Mouse (Mus musculus) erythroid progenitor cell, adult 5-6 weeks (primary cell): ENCODE measurements around the gene Ncapg. TPM values are rescaled to one million over a fixed set of nuclear protein-coding genes. Genes with fewer than 3 reads are reported as not detected.
A peak's percentile ranks its signal among the peaks of the same experiment; 100 is the strongest.
"Not testable (repeated sequence)": the region's sequence is repeated elsewhere in the genome, so short reads cannot be mapped to it uniquely, and the experiment has no call there.

ENCODE experiments used
- ATAC-seq: replicated peaks from 2 replicates; pipeline ENCODE4 v1.8.0; 2016; ENCODE audit warnings: moderate number of reproducible peaks, mild to moderate bottlenecking, moderate TSS enrichment, inconsistent platforms; ENCODE audit not compliant: poor library complexity, low FRiP score, severe bottlenecking
- total RNA-seq, 2 experiments: library from RNA; stranded (forward) in 1 of 2; stranded (reverse) in 1 of 2; fragments of 150-400 nt in 1 of 2; fragments of 186-747, 209-891 nt in 1 of 2; gene quantifications; 2 replicates each; pipeline versions ENCODE4 v1.2.3 to v1.2.4; 2015 to 2017; ENCODE audit warnings: low replicate concordance in 2 of 2

Gene Ncapg
- 382 and 401 TPM in 2 replicates for total RNA-seq (2015; ENCODE audit: low replicate concordance)
- total RNA-seq (2017; ENCODE audit: low replicate concordance): 362 and 411 TPM in 2 replicates

GRCm38 (mm10) chr5:45669598-45670279 lies at the start of gene Ncapg:
Gene Ncapg, plus strand, starts transcription at chr5:45669919.
- ATAC-seq: peak; percentile 97

GRCm38 (mm10) chr5:45621511-45621910 lies 48.2 kb upstream of the Ncapg start:
- ATAC-seq: no peak

DNA sequence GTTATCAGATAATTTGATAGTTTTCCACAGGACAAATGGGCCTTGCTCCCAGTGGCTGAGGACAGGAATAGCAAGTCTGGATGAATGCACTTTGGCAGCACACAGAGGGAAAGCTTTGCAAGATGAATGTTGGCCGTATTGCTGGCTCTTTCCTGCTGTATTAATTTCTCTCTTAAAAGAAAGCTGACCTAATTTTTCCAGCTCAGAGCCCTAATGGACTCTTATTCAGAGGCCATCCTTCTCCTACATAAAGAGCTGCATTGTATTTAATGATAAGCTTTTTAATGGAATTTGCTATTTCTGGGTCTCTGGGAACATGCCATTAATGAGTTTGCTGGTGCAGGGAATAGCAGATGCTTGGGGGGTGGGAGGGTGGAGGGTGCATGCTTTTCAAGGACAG lies 41.9 kb upstream of the Ncapg start:
- no peak for ATAC-seq

- no peak for ATAC-seq
Measured at GRCm38 (mm10) chr5:45629470-45629869, 40.2 kb upstream of the Ncapg start.

GRCm38 (mm10) chr5:45638378-45638777 lies 31.3 kb upstream of the Ncapg start:
- no peak for ATAC-seq

- no peak for ATAC-seq
Measured at GRCm38 (mm10) chr5:45638806-45639714, 30.7 kb upstream of the Ncapg start, which contains the start of gene Fam184b. Gene Fam184b, minus strand, starts transcription at chr5:45639614.

DNA sequence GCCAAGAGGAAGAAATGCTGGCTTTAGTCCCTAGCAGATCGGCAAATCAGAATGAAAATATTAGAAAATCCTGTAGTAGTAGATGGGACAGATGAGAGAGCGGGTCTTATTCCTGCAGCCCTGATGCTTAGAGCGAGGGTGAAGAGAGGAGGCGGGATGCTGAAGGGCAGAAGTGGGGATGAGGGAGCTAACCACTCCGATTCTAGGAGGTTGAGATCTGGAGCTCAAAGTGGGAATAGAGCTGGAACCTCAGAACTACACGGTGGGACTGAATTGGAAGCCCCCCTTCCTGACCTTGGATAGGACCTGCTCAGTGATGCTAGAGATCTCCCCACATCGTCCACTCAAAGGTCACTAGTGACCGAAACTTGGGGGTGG lies 30.0 kb upstream of the Ncapg start:
- ATAC-seq: no peak

DNA sequence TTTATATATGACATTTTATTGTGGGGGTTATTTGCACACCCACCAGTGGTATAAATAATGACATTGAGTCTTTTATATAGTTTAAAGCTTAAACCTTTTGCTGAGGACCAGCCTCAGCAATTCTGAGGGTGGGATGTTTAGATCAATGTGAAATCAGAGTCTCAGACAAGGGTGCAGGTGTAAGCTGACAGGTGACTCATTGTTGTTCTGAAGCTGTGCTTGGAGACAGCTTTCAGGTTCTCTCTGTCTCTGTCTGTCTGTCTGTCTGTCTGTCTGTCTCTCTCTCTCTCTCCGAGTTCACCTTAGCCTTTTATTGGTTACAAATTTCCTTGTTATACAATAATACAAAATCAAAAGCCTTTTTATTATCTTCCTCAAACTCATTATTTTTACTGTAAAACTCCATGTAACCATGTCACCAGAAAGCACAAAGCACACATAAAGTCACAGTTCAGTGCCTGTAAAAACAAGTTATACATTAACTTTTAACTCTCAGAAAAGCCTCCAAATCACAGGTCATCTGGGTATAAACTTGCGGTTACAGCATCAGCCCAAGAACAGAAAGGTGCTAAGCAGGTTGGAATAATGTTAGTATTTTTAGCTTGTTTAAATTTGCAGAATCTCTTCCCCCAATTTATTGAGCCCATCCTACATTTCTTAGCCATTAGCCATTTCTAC lies 18.6 kb upstream of the Ncapg start:
- ATAC-seq: no peak

- not testable (repeated sequence) for ATAC-seq
Measured at GRCm38 (mm10) chr5:45658406-45658805, 11.3 kb upstream of the Ncapg start.

GRCm38 (mm10) chr5:45668324-45668723 lies 1.4 kb upstream of the Ncapg start:
- no peak for ATAC-seq

DNA sequence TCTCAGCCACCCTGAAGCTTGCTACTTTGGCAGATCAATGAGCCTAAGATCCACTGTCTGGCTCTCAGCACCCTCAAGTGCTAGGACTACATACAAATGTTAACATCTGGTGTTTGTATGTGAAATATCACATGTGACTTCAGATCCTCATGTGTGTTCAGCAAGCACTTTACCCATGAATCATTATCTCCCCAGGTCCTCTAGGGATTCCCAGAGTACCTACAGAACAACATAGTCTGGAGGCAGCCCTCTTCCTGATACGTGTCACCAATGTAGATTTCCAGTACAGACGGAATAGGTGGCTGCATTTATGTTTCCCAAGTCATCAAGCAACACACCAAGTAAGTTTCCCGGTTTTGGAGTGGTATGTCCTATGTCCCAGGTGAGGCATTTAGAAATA lies 888 bp upstream of the Ncapg start:
- ATAC-seq: peak; percentile 37

DNA sequence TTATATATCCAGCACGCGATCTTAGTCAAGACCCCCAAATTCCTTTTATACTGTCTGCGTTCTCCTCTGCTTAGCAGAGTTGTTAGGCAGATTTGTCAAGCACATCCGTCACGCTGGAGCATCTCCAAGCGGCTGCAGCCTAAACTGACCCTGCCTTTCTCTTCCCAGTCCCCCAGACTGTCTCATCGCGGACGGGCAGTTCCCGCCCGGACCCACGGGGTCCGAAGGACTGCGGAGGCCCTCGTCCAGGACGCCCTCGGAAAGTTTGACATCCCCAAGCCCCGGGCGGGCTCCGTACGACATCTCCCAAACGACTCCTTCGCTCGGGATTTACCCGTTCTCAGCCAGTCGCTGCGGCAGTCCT lies 503 bp upstream of the Ncapg start:
- peak; percentile 59 for ATAC-seq

- no peak for ATAC-seq
Measured at GRCm38 (mm10) chr5:45670280-45670670, 556 bp downstream of the Ncapg start.

DNA sequence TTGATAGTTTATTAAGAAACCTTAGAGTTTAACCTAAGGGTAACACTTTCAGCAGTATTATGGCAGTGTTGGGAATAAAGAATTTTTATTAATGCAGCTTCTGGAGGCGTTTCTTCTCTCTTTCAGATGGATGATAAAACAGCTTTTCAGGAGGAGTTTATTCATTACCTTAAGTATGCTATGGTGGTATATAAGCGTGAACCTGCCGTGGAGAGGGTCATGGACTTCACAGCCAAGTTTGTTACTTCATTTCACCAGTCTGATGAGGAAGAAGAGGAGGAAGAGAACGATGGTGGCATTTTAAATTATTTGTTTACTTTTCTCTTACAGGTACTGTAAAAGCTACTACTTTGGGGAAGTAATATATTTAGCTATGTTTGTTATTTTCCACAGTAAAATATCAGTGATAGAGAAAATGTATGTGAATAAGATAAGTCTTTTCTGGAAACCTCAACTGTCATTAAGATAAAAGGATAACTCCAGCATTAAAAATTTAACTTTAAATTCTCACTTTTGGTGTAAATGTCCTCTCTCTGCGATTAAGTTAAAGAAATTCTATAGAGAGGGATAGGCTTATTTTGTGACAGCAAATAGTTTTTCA lies 1.3 kb downstream of the Ncapg start:
- no peak for ATAC-seq

- ATAC-seq: no peak
Measured at GRCm38 (mm10) chr5:45675032-45675431, 5.3 kb downstream of the Ncapg start.

DNA sequence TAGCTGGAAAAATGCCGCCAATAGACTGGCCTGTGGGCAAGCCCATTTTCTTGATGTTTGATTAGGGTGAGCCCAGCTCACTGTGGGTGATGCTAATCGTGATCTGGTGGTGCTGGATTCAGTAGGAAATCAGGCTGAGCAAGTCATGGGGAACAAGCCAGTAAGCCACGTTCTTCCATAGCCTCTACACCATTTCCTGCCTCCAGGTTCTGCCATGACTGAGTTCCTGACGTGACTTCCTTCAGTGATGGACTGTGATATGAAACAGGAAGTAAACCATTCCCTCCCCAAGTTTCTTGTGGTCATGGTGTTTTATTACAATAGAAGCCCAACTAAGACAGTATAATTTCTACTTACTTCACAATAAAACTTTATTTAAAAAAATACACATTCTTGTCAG lies 7.9 kb downstream of the Ncapg start:
- ATAC-seq: no peak

DNA sequence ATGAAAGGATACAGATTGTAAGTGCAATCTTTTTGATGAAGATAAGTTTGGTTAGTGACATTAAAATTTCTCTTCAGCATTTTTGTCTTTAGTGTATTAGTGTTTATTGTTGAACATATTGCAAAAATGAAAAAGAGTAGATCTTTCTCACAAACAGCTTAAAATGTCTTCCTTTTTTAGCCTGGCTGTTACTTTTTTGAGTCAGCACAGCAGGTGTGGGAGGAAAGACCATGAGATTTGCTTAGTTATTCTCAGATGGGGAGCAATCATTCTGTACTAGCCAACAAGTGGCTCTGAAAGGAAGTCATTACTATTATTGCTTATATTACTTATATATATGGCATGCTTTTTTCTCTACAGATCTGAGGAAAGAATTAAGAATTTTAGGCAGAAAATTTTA lies 10.2 kb downstream of the Ncapg start:
- no peak for ATAC-seq

GRCm38 (mm10) chr5:45683388-45683787 lies 13.7 kb downstream of the Ncapg start:
- ATAC-seq: no peak

GRCm38 (mm10) chr5:45685243-45685642 lies 15.5 kb downstream of the Ncapg start:
- ATAC-seq: no peak

DNA sequence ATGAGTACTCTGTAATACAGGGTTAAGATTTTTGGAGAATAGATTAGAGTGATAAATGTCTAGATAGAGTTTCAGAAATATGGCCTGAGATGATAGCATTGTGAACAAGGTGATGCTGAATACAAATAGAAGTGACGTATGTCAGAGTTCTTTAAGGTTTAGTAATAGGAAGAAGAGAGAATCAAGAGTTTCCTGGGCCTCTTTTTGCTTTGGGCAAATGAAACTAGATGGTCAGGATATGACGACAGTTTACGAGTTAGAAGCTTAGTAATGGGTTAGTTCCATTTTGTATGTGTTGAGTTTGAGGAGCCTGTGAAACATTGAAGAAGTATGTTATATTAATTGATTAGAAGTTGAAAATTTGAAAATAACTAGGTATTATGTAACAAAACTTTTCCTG lies 16.5 kb downstream of the Ncapg start:
- no peak for ATAC-seq
